In the genomic region with DNA sequence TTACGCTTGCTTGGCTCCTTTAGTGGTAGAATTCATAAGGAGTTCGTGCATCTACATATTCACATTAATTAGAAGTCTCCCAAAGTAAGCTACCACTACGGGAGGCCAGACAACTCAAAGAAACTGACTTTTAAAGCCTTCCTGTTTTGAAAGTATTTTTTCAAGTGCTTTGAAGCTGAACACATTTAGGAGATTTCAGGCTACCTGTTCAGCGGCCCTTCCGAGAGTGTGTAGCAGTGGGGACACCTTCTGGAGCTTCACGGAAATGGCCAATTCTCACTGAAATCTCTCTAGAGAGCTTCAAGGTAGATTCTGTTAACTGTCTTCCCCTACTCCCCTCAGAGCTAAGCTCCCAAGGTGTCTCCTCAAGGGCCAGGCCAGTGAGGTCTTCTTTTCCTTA, we compare ENCODE assay signal across 9 mouse cellular contexts.
A peak's percentile ranks its signal among the peaks of the same experiment; 100 is the strongest.
DNase-seq lines count a peak whose midpoint lies in the region; ATAC-seq and TF ChIP-seq lines count a peak whose summit lies in the region.
"Had no signal": no experiment of that assay in that cellular context is flagged by ENCODE, and none has a peak within 500 bp of the region (broad histone marks: within the 10 kb centered on the region; RNA-seq: fewer than 3 reads in every experiment).

No protein-coding gene starts in this region.

- DNase-seq in liver, adult 2 months (ENCODE audit: extremely low read depth, low read depth, low spot score): no peak
- no peak for DNase-seq in liver, embryonic 11.5 days (ENCODE audit: low spot score)
- peak; percentile 43 for DNase-seq in ZHBTc4 (ENCODE audit: low read depth, low spot score)
- DNase-seq in cerebellum, postnatal 36 days: peak; percentile 62 to 74
- DNase-seq in kidney, postnatal 36 days: peak; percentile 25 to 57
- peak; percentile 70 to 79 for DNase-seq in right cerebral cortex, postnatal 10 days (ENCODE audit: low spot score in 2 of 2)
- DNase-seq in forebrain, embryonic 10.5 days (ENCODE audit: extremely low spot score, low spot score): no peak

- H3K79me2 ChIP-seq in liver, adult 2 months (ENCODE audit: control insufficient read depth, insufficient read depth, low read length): no peaks in the 10 kb centered on the region

- H3K4me1 ChIP-seq in liver, adult 2 months (ENCODE audit: control insufficient read depth, insufficient read depth, low read length): no peaks in the 10 kb centered on the region
- no peaks in the 10 kb centered on the region for H3K4me1 ChIP-seq in liver, embryonic 11.5 days (replicated peaks; ENCODE audit: control insufficient read depth, insufficient read depth, low read length)
- peaks cover 28% of the 10 kb centered on the region for H3K4me1 ChIP-seq in forebrain, embryonic 10.5 days

- TF ChIP-seq CTCF in liver, adult 2 months (IDR thresholded peaks at IDR 0.05; ENCODE audit: low read depth, low read length): peak; percentile 45

- no peak for ATAC-seq in liver, embryonic 11.5 days (replicated peaks; ENCODE audit: low FRiP score)
- ATAC-seq in erythroid progenitor cell, adult 5-6 weeks (replicated peaks; ENCODE audit: low FRiP score, poor library complexity, severe bottlenecking): no peak

- H3K27ac ChIP-seq in liver, adult 2 months (replicated peaks; ENCODE audit: insufficient read depth, low read depth, low read length): no peak overlapping the region
- no peak overlapping the region for H3K27ac ChIP-seq in liver, embryonic 11.5 days (ENCODE audit: low read depth, low read length)
- H3K27ac ChIP-seq in forebrain, embryonic 10.5 days: no peak overlapping the region
- H3K27ac ChIP-seq: neural tube, embryonic 13.5 days had no signal

- H3K36me3 ChIP-seq in liver, adult 2 months (ENCODE audit: control insufficient read depth, insufficient read depth, low read length): no peaks in the 10 kb centered on the region
- H3K36me3 ChIP-seq in liver, embryonic 11.5 days (ENCODE audit: control insufficient read depth, insufficient read depth, low read length): no peaks in the 10 kb centered on the region
- no peaks in the 10 kb centered on the region for H3K36me3 ChIP-seq in forebrain, embryonic 10.5 days (replicated peaks)
- H3K36me3 ChIP-seq: neural tube, embryonic 13.5 days had no signal

- no peak overlapping the region for H3K9ac ChIP-seq in liver, adult 2 months (ENCODE audit: low read depth, low read length)
- no peak overlapping the region for H3K9ac ChIP-seq in liver, embryonic 11.5 days (ENCODE audit: low read depth, low read length)
- H3K9ac ChIP-seq: neural tube, embryonic 13.5 days had no signal

- no peak for TF ChIP-seq POLR2A in liver, adult 2 months (IDR thresholded peaks at IDR 0.05; ENCODE audit: extremely low read depth, insufficient read depth, low read length)

- no peaks in the 10 kb centered on the region for H3K9me3 ChIP-seq in liver, embryonic 11.5 days (ENCODE audit: control insufficient read depth, low read length)
- H3K9me3 ChIP-seq in forebrain, embryonic 10.5 days: no peaks in the 10 kb centered on the region
- H3K9me3 ChIP-seq: neural tube, embryonic 13.5 days had no signal

- no peak overlapping the region for H3K4me2 ChIP-seq in liver, embryonic 11.5 days
- H3K4me2 ChIP-seq: neural tube, embryonic 13.5 days had no signal

- no peak overlapping the region for H3K4me3 ChIP-seq in liver, adult 2 months (ENCODE audit: insufficient read depth, low read depth, low read length)
- H3K4me3 ChIP-seq in liver, embryonic 11.5 days (ENCODE audit: low read depth, low read length): no peak overlapping the region
- H3K4me3 ChIP-seq in forebrain, embryonic 10.5 days: no peak overlapping the region
- H3K4me3 ChIP-seq: neural tube, embryonic 13.5 days had no signal

- 0 out of 2 replicates have a peak, but pooled peaks cover 2% of the 10 kb centered on the region for H3K27me3 ChIP-seq in liver, adult 2 months (ENCODE audit: control insufficient read depth, insufficient read depth, low read length)
- no peaks in the 10 kb centered on the region for H3K27me3 ChIP-seq in liver, embryonic 11.5 days (replicated peaks; ENCODE audit: control insufficient read depth, insufficient read depth, low read length)
- H3K27me3 ChIP-seq in forebrain, embryonic 10.5 days (ENCODE audit: poor library complexity, severe bottlenecking): peaks cover 5% of the 10 kb centered on the region; the same call in 1 of the 2 replicates
- H3K27me3 ChIP-seq: neural tube, embryonic 13.5 days had no signal

- WGBS in liver, adult 2 months: 42% methylated on average over 6 of the region's 6 CpGs
- 42% methylated on average over 6 of the region's 6 CpGs for WGBS in liver, embryonic 11.5 days
- WGBS in forebrain, embryonic 10.5 days: 33% methylated on average over 6 of the region's 6 CpGs

Comparison
In these comparisons a context has a peak if more than half of its experiments do, and no peak if none do; other contexts are left out.
1. DNase-seq: peak in ZHBTc4 (single experiment), cerebellum, postnatal 36 days (2 of 2), kidney, postnatal 36 days (2 of 2) and right cerebral cortex, postnatal 10 days (2 of 2); none in liver, adult 2 months (single experiment), liver, embryonic 11.5 days (single experiment) and forebrain, embryonic 10.5 days (single experiment).